Mouse (Mus musculus) brown adipose tissue, adult 24 weeks (tissue): ENCODE data around the gene Rpl26. TPM values are rescaled to one million over a fixed set of nuclear protein-coding genes. Genes with fewer than 3 reads are reported as not detected.
A peak's percentile ranks its signal among the peaks of the same experiment; 100 is the strongest.

Experiments used
- H3K27ac ChIP-seq: fragments of 200-500 bp; replicated peaks from 2 replicates; pipeline ENCODE4 v1.5.1; 2012; ENCODE audit warnings: low read depth, mild to moderate bottlenecking, low read length
- H3K4me1 ChIP-seq: fragments of 200-500 bp; 2 replicates; pipeline ENCODE4 v1.6.1; 2012; ENCODE audit warnings: low read length, mixed read lengths; ENCODE audit not compliant: control insufficient read depth, insufficient read depth, insufficient read length
- H3K4me3 ChIP-seq: fragments of 200-500 bp; 2 replicates; pipeline ENCODE4 v1.5.1; 2012; ENCODE audit warnings: low read depth, mild to moderate bottlenecking, low read length, moderate library complexity; ENCODE audit not compliant: insufficient read depth
- polyA plus RNA-seq: library from polyadenylated mRNA; stranded (reverse); fragments of >200 nt; gene quantifications from 2 replicates; pipeline ENCODE4 v1.2.4, GENCODE M21; 2012; ENCODE audit not compliant: missing spikeins, insufficient read depth, insufficient read length

Gene Rpl26
- polyA plus RNA-seq, 1 experiment = 1,653 TPM

- Histone ChIP-seq H3K4me3 (no peak overlapping the region), H3K4me1 (peaks cover 9% of the 10 kb centered on the region), H3K27ac (0 out of 2 replicates have a peak overlapping the region, but pooled peaks have one; percentile 46)
Measured at GRCm38 (mm10) chr11:68874841-68875240, 26.5 kb upstream of the Rpl26 start.

DNA sequence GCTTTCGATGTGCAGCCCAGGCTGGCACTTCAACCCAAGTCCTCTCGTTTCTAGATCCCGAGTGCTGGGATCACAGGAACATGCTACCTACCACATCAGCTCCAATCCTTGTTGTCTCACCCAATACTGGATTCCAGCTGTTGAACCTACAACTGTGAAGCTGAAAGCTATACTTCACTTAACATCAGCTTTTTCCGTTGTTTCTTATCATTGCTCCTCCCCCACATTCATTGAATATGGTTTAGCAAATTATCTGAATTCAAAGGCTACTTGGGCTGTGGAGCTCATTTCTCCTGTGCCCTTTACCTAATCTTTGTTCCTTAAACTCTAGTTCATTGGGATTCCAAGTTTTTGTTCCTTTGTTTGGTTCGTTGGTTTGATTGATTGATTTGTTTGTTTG lies 22.6 kb upstream of the Rpl26 start:
- Histone ChIP-seq H3K4me3 (no peak overlapping the region), H3K27ac (no peak overlapping the region)

DNA sequence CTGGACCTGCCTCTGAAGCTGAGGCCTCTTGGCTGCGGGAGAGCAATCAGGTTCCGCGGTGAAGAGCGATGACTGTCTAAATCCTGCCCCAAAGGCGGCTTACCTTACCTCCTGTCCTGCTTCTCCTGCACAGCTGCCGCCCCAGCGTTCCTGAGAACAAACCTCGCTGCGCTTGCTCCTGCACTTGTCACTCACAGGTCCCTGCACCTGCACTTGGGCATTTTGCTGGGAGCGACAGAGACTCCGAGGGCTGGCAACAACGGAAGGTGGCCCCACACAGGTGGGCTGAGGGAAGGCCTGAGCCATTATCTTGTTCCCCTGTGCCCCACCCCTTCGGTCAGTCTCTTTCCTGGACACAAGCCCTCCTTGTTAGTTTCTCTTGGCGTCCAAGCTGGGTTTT lies 19.3 kb upstream of the Rpl26 start:
- H3K27ac ChIP-seq = no peak overlapping the region
- H3K4me1 ChIP-seq = no peaks in the 10 kb centered on the region
- H3K4me3 ChIP-seq = no peak overlapping the region

More for the DNA sequence above, 22.6 kb upstream of the Rpl26 start:
- no peaks in the 10 kb centered on the region for H3K4me1 ChIP-seq

- no peaks in the 10 kb centered on the region for H3K4me1 ChIP-seq
- no peak overlapping the region for H3K27ac ChIP-seq
- H3K4me3 ChIP-seq = no peak overlapping the region
Measured at GRCm38 (mm10) chr11:68883843-68884242, 17.5 kb upstream of the Rpl26 start.

DNA sequence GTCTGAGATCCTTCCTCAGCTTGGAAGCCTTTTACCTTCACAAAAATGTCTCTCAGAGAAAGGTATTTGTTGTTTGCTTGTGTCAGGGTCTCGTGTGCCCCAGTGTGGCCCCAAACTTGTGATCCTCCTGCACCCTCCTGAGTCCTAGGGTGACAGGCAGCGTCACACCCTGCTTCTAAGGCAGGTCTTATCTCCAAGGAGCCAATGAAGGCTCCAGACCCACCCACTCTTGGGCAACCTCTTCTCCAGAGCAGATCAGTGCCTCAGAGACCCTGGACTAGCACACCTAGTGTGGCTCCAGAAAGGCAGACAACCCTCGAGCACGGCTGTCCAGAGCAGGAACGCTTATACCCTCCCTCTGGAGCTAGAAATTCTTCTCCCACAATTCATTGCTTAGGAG lies 17.0 kb upstream of the Rpl26 start:
- H3K4me3 ChIP-seq = no peak overlapping the region

GRCm38 (mm10) chr11:68886091-68886490 lies 15.3 kb upstream of the Rpl26 start:
- no peaks in the 10 kb centered on the region for H3K4me1 ChIP-seq
- H3K4me3 ChIP-seq = no peak overlapping the region
- H3K27ac ChIP-seq = no peak overlapping the region

More for the DNA sequence above, 17.0 kb upstream of the Rpl26 start:
- no peak overlapping the region for H3K27ac ChIP-seq
- no peaks in the 10 kb centered on the region for H3K4me1 ChIP-seq

- no peak within 1 kb of the TSS for H3K27ac ChIP-seq
- no peaks in the 10 kb centered on the region for H3K4me1 ChIP-seq
Measured at GRCm38 (mm10) chr11:68888253-68888652, 13.1 kb upstream of the Rpl26 start, which contains the start of gene Rnf222. Rnf222 (plus strand) TSS chr11:68888553.

GRCm38 (mm10) chr11:68888653-68889052 lies 12.7 kb upstream of the Rpl26 start:
- Histone ChIP-seq H3K27ac (no peak overlapping the region), H3K4me3 (no peak overlapping the region), H3K4me1 (no peaks in the 10 kb centered on the region)

More at GRCm38 (mm10) chr11:68888253-68888652, 13.1 kb upstream of the Rpl26 start, which contains the start of gene Rnf222:
- H3K4me3 ChIP-seq = no peak within 1 kb of the TSS

DNA sequence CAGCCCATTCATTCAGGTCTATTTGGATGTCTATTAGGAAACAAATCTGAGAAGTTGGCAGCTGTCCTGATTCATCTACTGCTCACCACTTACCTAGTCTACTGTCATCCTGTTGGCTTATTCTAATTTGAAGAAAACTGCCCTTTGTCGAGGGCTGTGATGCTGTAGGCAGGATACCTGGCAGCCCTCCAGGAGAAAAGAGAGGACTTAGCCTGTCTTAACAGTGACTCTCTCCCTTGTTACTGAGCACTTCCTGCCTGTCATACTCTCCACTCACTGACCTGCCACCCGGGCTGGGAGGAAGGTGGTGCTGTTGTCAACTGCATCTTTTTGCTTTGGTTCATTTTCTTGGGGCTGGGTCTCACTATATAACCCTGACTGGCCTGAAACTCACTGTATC lies 10.8 kb upstream of the Rpl26 start:
- H3K27ac ChIP-seq = no peak overlapping the region
- no peak overlapping the region for H3K4me3 ChIP-seq
- no peaks in the 10 kb centered on the region for H3K4me1 ChIP-seq

DNA sequence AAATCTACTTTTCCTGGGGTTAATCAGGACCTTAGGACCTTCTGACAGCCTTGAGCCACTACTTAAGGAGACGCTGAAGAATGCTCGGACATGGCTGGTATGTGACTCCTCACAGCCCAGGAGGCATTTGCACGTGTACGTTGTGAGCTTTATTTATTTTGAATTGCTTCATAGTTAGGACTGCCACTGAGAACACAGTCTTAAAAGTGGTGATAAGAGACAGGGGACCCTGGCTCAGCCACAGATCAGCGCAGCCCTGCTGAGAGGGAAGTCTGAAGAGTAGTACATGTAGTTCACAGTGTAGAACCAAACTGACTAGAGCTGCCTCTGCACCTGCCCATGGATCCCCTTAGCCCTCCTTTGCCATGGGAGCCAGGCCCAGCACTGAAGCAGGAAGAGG lies 9.6 kb upstream of the Rpl26 start:
- no peak overlapping the region for H3K27ac ChIP-seq
- H3K4me1 ChIP-seq = no peaks in the 10 kb centered on the region
- no peak overlapping the region for H3K4me3 ChIP-seq

GRCm38 (mm10) chr11:68892233-68892832 lies 9.1 kb upstream of the Rpl26 start:
- H3K4me3 ChIP-seq = no peak overlapping the region
- H3K4me1 ChIP-seq = no peaks in the 10 kb centered on the region
- H3K27ac ChIP-seq = no peak overlapping the region

DNA sequence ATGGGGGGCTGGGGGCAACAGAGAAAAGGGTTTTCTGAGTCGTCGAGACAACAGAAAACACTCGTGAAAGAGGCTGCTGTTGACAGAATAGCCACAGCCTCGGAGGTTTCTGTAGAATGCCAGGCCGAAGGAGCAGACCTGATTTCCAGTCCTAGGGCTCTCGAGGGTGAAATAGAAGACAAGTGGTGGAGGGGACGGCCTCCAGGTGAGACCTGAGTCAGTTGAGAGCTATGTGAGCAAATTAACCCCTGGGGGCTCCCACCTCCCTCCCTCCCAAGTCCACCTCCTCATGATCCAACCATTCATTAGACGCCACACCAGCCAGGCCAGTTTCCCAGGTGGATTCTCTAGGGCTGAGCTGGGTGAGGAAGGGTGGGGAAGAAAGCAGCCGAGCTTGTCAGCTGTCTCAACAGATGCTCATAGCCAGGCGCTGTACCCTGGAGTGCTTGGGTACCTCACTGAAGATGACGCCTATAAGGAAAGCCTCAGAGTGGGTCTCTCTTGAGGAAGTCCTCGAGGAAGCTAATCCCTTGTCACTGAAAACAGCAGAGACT lies 7.4 kb upstream of the Rpl26 start:
- no peak overlapping the region for H3K27ac ChIP-seq
- H3K4me1 ChIP-seq = no peaks in the 10 kb centered on the region
- no peak overlapping the region for H3K4me3 ChIP-seq

- Histone ChIP-seq H3K4me1 (no peaks in the 10 kb centered on the region), H3K27ac (no peak overlapping the region), H3K4me3 (no peak overlapping the region)
Measured at GRCm38 (mm10) chr11:68896247-68896646, 5.1 kb upstream of the Rpl26 start.

- Histone ChIP-seq H3K4me1 (no peaks in the 10 kb centered on the region), H3K27ac (no peak overlapping the region), H3K4me3 (no peak overlapping the region)
Measured at GRCm38 (mm10) chr11:68897120-68897519, 4.3 kb upstream of the Rpl26 start.

GRCm38 (mm10) chr11:68897838-68898237 lies 3.5 kb upstream of the Rpl26 start:
- H3K27ac ChIP-seq = no peak overlapping the region
- H3K4me1 ChIP-seq = no peaks in the 10 kb centered on the region
- H3K4me3 ChIP-seq = no peak overlapping the region

GRCm38 (mm10) chr11:68898790-68899189 lies 2.6 kb upstream of the Rpl26 start:
- no peak overlapping the region for H3K4me3 ChIP-seq
- no peaks in the 10 kb centered on the region for H3K4me1 ChIP-seq
- H3K27ac ChIP-seq = no peak overlapping the region
